Mouse (Mus musculus): ENCODE data around the gene Fgfr2. TPM values are rescaled to one million over a fixed set of nuclear protein-coding genes. Genes with fewer than 3 reads are reported as not detected.

Gene Fgfr2
- polyA plus RNA-seq, 1 experiment from 2014 or later, result 169 TPM

DNA sequence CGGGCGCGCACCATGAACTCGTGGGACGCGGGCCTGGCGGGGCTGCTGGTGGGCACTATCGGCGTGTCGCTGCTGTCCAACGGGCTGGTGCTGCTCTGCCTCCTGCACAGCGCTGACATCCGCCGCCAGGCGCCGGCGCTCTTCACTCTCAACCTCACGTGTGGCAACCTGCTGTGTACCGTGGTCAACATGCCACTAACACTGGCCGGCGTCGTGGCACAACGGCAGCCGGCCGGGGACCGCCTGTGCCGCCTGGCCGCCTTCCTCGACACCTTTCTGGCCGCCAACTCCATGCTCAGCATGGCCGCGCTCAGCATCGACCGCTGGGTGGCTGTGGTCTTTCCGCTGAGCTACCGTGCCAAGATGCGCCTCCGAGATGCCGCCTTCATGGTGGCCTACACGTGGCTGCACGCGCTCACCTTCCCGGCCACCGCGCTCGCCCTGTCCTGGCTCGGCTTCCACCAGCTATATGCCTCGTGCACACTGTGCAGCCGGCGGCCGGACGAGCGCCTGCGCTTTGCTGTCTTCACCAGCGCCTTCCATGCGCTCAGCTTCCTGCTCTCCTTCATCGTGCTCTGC, 1156.1 kb downstream of the Fgfr2 start:
- ATAC-seq (ENCODE audit: insufficient number of reproducible peaks, insufficient read depth, low FRiP score, low read depth), result no peak
- 8% methylated on average over 54 of the region's 57 CpGs for WGBS
- no peak overlapping the region for H3K27ac ChIP-seq (ENCODE audit: low read length)
- no peak overlapping the region for H3K4me3 ChIP-seq (ENCODE audit: low read depth, low read length)
- no peaks in the 10 kb centered on the region for H3K36me3 ChIP-seq (ENCODE audit: control insufficient read depth, insufficient read depth, low read length)
- H3K27me3 ChIP-seq (ENCODE audit: control insufficient read depth, insufficient read depth, low read length), result peaks cover 37% of the 10 kb centered on the region
- no peaks in the 10 kb centered on the region for H3K4me1 ChIP-seq (ENCODE audit: control insufficient read depth, insufficient read depth, low read length)
- H3K9me3 ChIP-seq (ENCODE audit: control insufficient read depth, low read depth, low read length), result no peaks in the 10 kb centered on the region
- no peak overlapping the region for H3K9ac ChIP-seq (replicated peaks; ENCODE audit: low read depth, low read length)
- H3K4me2 ChIP-seq (replicated peaks; ENCODE audit: low read depth, low read length), result peak overlapping the region; percentile 20; the same call in 1 of the 2 replicates

DNA sequence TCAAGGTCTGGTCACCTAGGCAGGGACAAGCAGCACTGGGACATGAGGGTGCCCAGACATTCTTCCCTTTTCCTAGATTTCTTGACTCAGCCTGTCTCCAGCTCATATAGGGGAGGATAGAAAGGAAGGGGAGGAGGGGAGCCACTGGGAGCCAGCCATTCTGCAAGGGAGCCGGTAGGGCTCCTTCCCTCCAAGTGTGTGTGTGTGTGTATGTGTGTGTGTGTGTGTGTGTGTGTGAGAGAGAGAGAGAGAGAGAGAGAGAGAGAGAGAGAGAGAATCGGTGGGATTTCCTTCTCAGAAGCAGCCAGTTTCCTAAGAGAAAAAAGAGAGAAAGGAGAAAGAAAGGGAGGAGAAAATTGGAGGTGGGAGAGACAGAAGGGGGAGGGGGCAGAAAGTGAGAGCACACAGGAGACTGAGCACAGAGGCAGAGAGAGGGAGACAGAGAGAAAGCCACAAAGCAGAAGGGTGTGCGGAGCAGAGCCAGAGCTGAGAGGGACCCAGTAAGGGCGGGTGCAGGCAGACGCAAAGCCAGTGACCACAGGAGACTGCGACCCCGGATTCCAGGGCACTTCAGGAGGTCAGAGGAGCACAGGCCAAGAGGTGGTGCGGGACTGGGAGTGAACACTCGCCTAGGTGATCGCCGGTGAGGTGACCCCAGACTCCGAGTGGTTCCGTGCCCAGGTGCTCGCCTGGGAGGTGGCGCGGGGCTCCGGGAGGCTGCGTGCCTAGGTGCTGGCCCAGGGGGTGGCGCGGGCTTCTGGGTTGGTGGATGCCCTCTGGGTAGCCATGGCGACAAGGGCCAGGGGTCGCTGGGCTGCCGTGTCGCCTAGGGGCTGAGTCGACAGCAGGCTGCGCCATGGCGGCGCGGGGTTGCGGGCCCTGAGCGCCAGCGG, 1156.9 kb downstream of the Fgfr2 start, which contains the start of gene Gpr26:
Gpr26 (plus strand) TSS at position 438 of the 893 bp plus-strand sequence.
- WGBS, result 2% methylated on average over 32 of the region's 32 CpGs
- Histone ChIP-seq H3K4me2 (replicated peaks; ENCODE audit: low read depth, low read length) (peak within 1 kb of the TSS; percentile 20; the same call in 1 of the 2 replicates), H3K36me3 (ENCODE audit: control insufficient read depth, insufficient read depth, low read length) (no peaks in the 10 kb centered on the region), H3K9me3 (ENCODE audit: control insufficient read depth, low read depth, low read length) (no peaks in the 10 kb centered on the region), H3K27ac (ENCODE audit: low read length) (no peak within 1 kb of the TSS), H3K4me1 (ENCODE audit: control insufficient read depth, insufficient read depth, low read length) (no peaks in the 10 kb centered on the region), H3K4me3 (ENCODE audit: low read depth, low read length) (no peak within 1 kb of the TSS), H3K9ac (replicated peaks; ENCODE audit: low read depth, low read length) (no peak within 1 kb of the TSS), H3K27me3 (ENCODE audit: control insufficient read depth, insufficient read depth, low read length) (peaks cover 37% of the 10 kb centered on the region)
- no peak for ATAC-seq (ENCODE audit: insufficient number of reproducible peaks, insufficient read depth, low FRiP score, low read depth)

DNA sequence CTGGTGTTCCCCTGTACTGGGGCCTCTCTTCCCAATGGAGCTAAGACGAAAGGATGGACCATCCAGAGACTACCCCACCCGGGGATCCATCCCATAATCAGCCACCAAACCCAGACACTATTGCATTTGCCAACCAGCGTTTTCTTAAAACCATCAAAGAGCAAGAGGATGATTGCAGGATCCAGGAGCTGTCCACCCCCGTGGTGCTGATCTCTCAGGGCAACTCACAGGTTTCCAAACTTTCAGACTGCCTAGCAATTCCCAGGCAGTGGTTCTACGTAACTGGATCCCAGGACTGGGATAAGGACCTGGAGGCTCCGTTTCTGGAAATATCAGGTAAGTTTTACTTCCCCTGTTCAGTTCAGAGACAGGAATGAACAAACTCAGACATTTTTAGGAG, 1162.6 kb downstream of the Fgfr2 start:
- Histone ChIP-seq H3K9me3 (ENCODE audit: control insufficient read depth, low read depth, low read length) (no peaks in the 10 kb centered on the region), H3K4me1 (ENCODE audit: control insufficient read depth, insufficient read depth, low read length) (no peaks in the 10 kb centered on the region), H3K27me3 (ENCODE audit: control insufficient read depth, insufficient read depth, low read length) (peaks cover 8% of the 10 kb centered on the region; the same call in 1 of the 2 replicates), H3K4me3 (ENCODE audit: low read depth, low read length) (no peak overlapping the region), H3K4me2 (replicated peaks; ENCODE audit: low read depth, low read length) (no peak overlapping the region), H3K36me3 (ENCODE audit: control insufficient read depth, insufficient read depth, low read length) (no peaks in the 10 kb centered on the region), H3K9ac (replicated peaks; ENCODE audit: low read depth, low read length) (no peak overlapping the region), H3K27ac (ENCODE audit: low read length) (no peak overlapping the region)
- WGBS, result 28% methylated on average over 6 of the region's 6 CpGs
- no peak for ATAC-seq (ENCODE audit: insufficient number of reproducible peaks, insufficient read depth, low FRiP score, low read depth)

DNA sequence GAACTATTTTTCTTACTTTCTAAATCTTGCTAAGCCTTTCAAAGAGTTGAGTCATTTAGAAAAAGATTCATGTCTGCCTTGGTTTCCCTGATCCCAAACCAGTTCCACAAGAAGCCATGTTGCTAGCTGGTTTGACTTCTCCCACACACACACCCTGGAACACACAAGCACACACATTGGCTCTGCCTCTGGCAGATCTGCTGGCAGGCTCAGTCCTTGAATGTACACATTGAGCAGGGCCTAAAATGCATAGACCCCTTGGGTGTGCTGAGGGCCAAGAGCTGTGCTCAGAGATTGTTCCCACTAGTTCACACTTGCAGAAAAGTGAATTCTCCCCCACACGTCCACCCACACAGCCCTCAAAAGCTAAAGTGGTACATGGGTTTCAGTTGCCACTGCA, 1164.4 kb downstream of the Fgfr2 start:
- Histone ChIP-seq H3K9me3 (ENCODE audit: control insufficient read depth, low read depth, low read length) (no peaks in the 10 kb centered on the region), H3K4me1 (ENCODE audit: control insufficient read depth, insufficient read depth, low read length) (no peaks in the 10 kb centered on the region), H3K27me3 (ENCODE audit: control insufficient read depth, insufficient read depth, low read length) (no peaks in the 10 kb centered on the region), H3K4me3 (ENCODE audit: low read depth, low read length) (no peak overlapping the region), H3K36me3 (ENCODE audit: control insufficient read depth, insufficient read depth, low read length) (no peaks in the 10 kb centered on the region), H3K4me2 (replicated peaks; ENCODE audit: low read depth, low read length) (no peak overlapping the region), H3K27ac (ENCODE audit: low read length) (no peak overlapping the region), H3K9ac (replicated peaks; ENCODE audit: low read depth, low read length) (no peak overlapping the region)
- 57% methylated on average over 1 of the region's 1 CpGs for WGBS
- no peak for ATAC-seq (ENCODE audit: insufficient number of reproducible peaks, insufficient read depth, low FRiP score, low read depth)

DNA sequence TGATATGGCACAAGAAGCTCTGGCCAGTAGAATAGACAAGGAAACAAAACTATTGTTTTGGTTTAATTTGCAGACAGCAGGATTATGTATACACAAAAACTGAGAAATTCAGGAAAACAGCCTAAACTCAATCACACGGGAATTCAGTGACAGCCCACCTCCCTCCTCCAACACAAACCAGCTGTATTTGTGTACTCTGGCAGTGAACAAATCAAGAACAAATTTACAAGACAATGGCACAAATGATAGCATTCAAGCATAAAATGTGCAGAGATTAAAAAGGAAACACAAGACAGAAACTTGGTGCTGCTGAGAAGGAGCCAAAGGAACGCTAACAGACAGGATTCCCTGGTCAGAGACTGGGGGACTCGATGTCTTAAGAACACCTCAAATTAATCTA, 1169.7 kb downstream of the Fgfr2 start:
- no peak overlapping the region for H3K9ac ChIP-seq (replicated peaks; ENCODE audit: low read depth, low read length)
- H3K4me2 ChIP-seq (replicated peaks; ENCODE audit: low read depth, low read length), result no peak overlapping the region
- H3K4me1 ChIP-seq (ENCODE audit: control insufficient read depth, insufficient read depth, low read length), result no peaks in the 10 kb centered on the region
- H3K9me3 ChIP-seq (ENCODE audit: control insufficient read depth, low read depth, low read length), result no peaks in the 10 kb centered on the region
- no peak overlapping the region for H3K27ac ChIP-seq (ENCODE audit: low read length)
- H3K27me3 ChIP-seq (ENCODE audit: control insufficient read depth, insufficient read depth, low read length), result no peaks in the 10 kb centered on the region
- WGBS, result 57% methylated on average over 3 of the region's 3 CpGs
- ATAC-seq (ENCODE audit: insufficient number of reproducible peaks, insufficient read depth, low FRiP score, low read depth), result no peak
- H3K36me3 ChIP-seq (ENCODE audit: control insufficient read depth, insufficient read depth, low read length), result no peaks in the 10 kb centered on the region
- no peak overlapping the region for H3K4me3 ChIP-seq (ENCODE audit: low read depth, low read length)

DNA sequence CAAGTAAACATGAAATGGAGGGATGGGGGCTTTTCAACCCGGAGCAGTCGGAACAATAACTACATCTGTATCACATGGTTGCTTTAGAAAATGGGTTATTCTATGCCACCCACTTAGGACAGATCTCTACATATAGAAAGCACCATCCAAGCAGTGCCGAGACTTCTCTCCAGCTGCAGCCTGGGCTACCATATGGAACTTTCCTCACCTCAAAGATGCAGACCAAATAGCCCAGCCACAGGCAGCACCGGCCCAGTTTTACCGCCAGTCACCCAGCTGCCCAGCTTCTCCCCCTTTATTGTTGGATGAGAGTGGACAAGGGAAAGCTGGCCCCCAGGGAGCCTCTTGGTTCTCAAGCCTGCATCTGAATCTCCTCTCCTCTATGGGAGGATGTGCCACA, 1172.0 kb downstream of the Fgfr2 start:
- Histone ChIP-seq H3K27me3 (ENCODE audit: control insufficient read depth, insufficient read depth, low read length) (no peaks in the 10 kb centered on the region), H3K9ac (replicated peaks; ENCODE audit: low read depth, low read length) (no peak overlapping the region), H3K36me3 (ENCODE audit: control insufficient read depth, insufficient read depth, low read length) (no peaks in the 10 kb centered on the region), H3K4me1 (ENCODE audit: control insufficient read depth, insufficient read depth, low read length) (no peaks in the 10 kb centered on the region), H3K9me3 (ENCODE audit: control insufficient read depth, low read depth, low read length) (no peaks in the 10 kb centered on the region), H3K27ac (ENCODE audit: low read length) (no peak overlapping the region), H3K4me3 (ENCODE audit: low read depth, low read length) (no peak overlapping the region), H3K4me2 (replicated peaks; ENCODE audit: low read depth, low read length) (no peak overlapping the region)
- no peak for ATAC-seq (ENCODE audit: insufficient number of reproducible peaks, insufficient read depth, low FRiP score, low read depth)
- WGBS, result 88% methylated on average over 5 of the region's 5 CpGs

DNA sequence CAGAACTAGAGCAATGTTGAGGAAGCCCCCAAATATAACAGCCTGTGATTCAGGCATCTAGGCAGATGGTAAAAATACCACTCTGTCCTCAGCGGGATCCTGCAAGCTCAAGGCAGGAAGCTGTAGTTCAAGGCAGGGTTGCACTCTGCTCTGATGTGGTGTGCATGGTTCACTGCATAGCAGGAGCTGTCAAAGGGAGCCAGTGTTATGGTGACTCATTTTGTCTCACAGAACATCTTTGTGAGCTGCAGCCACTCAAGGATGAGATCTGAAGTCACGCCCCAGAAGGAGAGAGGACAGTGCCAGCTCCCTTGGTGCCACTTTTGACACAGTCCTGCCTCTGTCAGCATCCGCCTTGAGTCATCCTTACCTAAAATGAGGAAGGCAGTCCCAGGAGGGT, 1185.5 kb downstream of the Fgfr2 start:
- Histone ChIP-seq H3K4me1 (ENCODE audit: control insufficient read depth, insufficient read depth, low read length) (no peaks in the 10 kb centered on the region), H3K36me3 (ENCODE audit: control insufficient read depth, insufficient read depth, low read length) (no peaks in the 10 kb centered on the region), H3K27me3 (ENCODE audit: control insufficient read depth, insufficient read depth, low read length) (no peaks in the 10 kb centered on the region), H3K9me3 (ENCODE audit: control insufficient read depth, low read depth, low read length) (no peaks in the 10 kb centered on the region), H3K4me3 (ENCODE audit: low read depth, low read length) (no peak overlapping the region), H3K4me2 (replicated peaks; ENCODE audit: low read depth, low read length) (no peak overlapping the region), H3K9ac (replicated peaks; ENCODE audit: low read depth, low read length) (no peak overlapping the region), H3K27ac (ENCODE audit: low read length) (no peak overlapping the region)
- ATAC-seq (ENCODE audit: insufficient number of reproducible peaks, insufficient read depth, low FRiP score, low read depth), result no peak
- WGBS, result 80% methylated on average over 3 of the region's 3 CpGs

DNA sequence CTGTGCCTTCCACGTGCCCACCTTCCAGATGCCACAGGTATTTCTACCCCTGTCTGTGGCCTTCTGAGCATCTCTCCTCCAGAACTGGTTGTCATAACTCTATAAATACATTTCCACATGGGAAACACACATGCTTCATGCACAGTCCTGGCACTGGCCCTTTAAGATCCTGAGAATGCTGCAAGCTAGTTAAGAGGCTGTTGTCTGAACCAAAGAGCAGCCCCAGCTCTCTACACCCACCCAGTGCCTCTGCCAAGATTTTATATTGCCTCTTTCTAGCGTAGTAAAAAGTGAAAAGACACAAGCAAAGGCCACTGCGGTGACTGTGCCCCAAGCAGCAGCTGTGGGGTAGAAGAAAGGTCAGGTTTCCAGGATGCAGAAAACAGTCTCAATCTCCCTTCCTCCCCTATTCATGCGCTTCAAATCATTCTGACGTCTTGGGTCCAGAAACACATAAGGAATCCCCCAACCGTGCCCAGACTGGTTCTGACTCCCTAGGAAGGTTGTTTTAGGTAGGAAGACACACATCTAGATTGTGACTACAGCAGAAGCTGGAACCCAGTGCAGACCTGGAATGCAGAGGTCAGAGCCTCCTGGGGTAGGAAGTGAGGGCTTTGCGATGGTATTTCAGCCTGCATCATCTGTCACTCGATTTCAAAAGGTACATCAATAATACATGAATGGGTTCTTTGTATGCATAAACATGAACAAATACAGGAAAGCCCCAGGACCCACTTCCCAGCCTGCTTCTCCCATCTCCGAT, 1195.7 kb downstream of the Fgfr2 start:
- WGBS, result 43% methylated on average over 9 of the region's 9 CpGs
- no peaks in the 10 kb centered on the region for H3K4me1 ChIP-seq (ENCODE audit: control insufficient read depth, insufficient read depth, low read length)

More for the DNA sequence above, 1195.7 kb downstream of the Fgfr2 start:
- H3K4me2 ChIP-seq (replicated peaks; ENCODE audit: low read depth, low read length), result no peak overlapping the region
- ATAC-seq (ENCODE audit: insufficient number of reproducible peaks, insufficient read depth, low FRiP score, low read depth), result no peak
- no peak overlapping the region for H3K4me3 ChIP-seq (ENCODE audit: low read depth, low read length)
- H3K9me3 ChIP-seq (ENCODE audit: control insufficient read depth, low read depth, low read length), result no peaks in the 10 kb centered on the region
- no peak overlapping the region for H3K9ac ChIP-seq (replicated peaks; ENCODE audit: low read depth, low read length)
- H3K27ac ChIP-seq (ENCODE audit: low read length), result no peak overlapping the region
- H3K36me3 ChIP-seq (ENCODE audit: control insufficient read depth, insufficient read depth, low read length), result no peaks in the 10 kb centered on the region
- H3K27me3 ChIP-seq (ENCODE audit: control insufficient read depth, insufficient read depth, low read length), result no peaks in the 10 kb centered on the region

All from stomach, embryonic 14.5 days (tissue).